ENCODE assay signal across 9 mouse cellular contexts in genomic region chr8:95254564-95255434, GRCm38 (mm10). TPM values are rescaled to one million over a fixed set of nuclear protein-coding genes. Genes with fewer than 3 reads are reported as not detected.
A peak's percentile ranks its signal among the peaks of the same experiment; 100 is the strongest.
DNase-seq lines count a peak whose midpoint lies in the region; ATAC-seq and TF ChIP-seq lines count a peak whose summit lies in the region.
"Had no signal": no experiment of that assay in that cellular context is flagged by ENCODE, and none has a peak within 500 bp of the region (broad histone marks: within the 10 kb centered on the region; RNA-seq: fewer than 3 reads in every experiment).

No protein-coding gene starts in this region.

- no peaks in the 10 kb centered on the region for H3K4me1 ChIP-seq in brown adipose tissue, adult 24 weeks (ENCODE audit: control insufficient read depth, insufficient read depth, insufficient read length, low read length)
- H3K4me1 ChIP-seq in heart, embryonic 14.5 days (ENCODE audit: control insufficient read depth in 2 of 2, insufficient read depth in 2 of 2, low read length in 2 of 2), result 0 out of 4 replicates have a peak, but pooled peaks cover 0 to 2% of the 10 kb centered on the region in 2 experiments
- peaks cover 3% of the 10 kb centered on the region; the same call in 1 of the 2 replicates for H3K4me1 ChIP-seq in liver, embryonic 13.5 days (replicated peaks)
- H3K4me1 ChIP-seq in neural tube, embryonic 11.5 days (ENCODE audit: control insufficient read depth, insufficient read depth, low read length), result no peaks in the 10 kb centered on the region
- no peaks in the 10 kb centered on the region for H3K4me1 ChIP-seq in stomach, postnatal 0 days (replicated peaks; ENCODE audit: control insufficient read depth, insufficient read depth)

- peak; percentile 97 for TF ChIP-seq CTCF in stomach, postnatal 0 days (IDR thresholded peaks at IDR 0.05; ENCODE audit: low read depth)

- no peaks in the 10 kb centered on the region for H3K27me3 ChIP-seq in heart, embryonic 14.5 days (ENCODE audit: control insufficient read depth, insufficient read depth, low read length)
- H3K27me3 ChIP-seq in liver, embryonic 13.5 days, result no peaks in the 10 kb centered on the region
- no peaks in the 10 kb centered on the region for H3K27me3 ChIP-seq in neural tube, embryonic 11.5 days (ENCODE audit: control insufficient read depth, insufficient read depth, low read length)
- H3K27me3 ChIP-seq in stomach, postnatal 0 days (ENCODE audit: control insufficient read depth, insufficient read depth, low read length), result no peaks in the 10 kb centered on the region

- H3K9me3 ChIP-seq in heart, embryonic 14.5 days (ENCODE audit: control insufficient read depth, low read length), result no peaks in the 10 kb centered on the region
- no peaks in the 10 kb centered on the region for H3K9me3 ChIP-seq in liver, embryonic 13.5 days (replicated peaks)
- no peaks in the 10 kb centered on the region for H3K9me3 ChIP-seq in neural tube, embryonic 11.5 days (ENCODE audit: control insufficient read depth, low read length)
- H3K9me3 ChIP-seq in stomach, postnatal 0 days (ENCODE audit: control insufficient read depth, low read length), result no peaks in the 10 kb centered on the region

- peak overlapping the region; percentile 60 for H3K4me3 ChIP-seq in brown adipose tissue, adult 24 weeks (ENCODE audit: insufficient read depth, low read depth, low read length)
- H3K4me3 ChIP-seq in heart, embryonic 14.5 days (ENCODE audit: control insufficient read depth in 1 of 2, insufficient read depth in 1 of 2, low read depth in 1 of 2, low read length in 2 of 2), result peak overlapping the region; percentile 34 to 44
- peak overlapping the region; percentile 25 for H3K4me3 ChIP-seq in liver, embryonic 13.5 days (replicated peaks)
- no peak overlapping the region for H3K4me3 ChIP-seq in neural tube, embryonic 11.5 days (ENCODE audit: low read depth, low read length)
- peak overlapping the region; percentile 20; the same call in 1 of the 2 replicates for H3K4me3 ChIP-seq in stomach, postnatal 0 days (ENCODE audit: low read depth, low read length)

- DNase-seq in CD4-positive, CD25-positive, alpha-beta regulatory T cell, adult 2 months (ENCODE audit: low read depth, low spot score), result peak; percentile 96
- peak; percentile 82 for DNase-seq in fibroblast of lung, adult 2 months (ENCODE audit: low read depth)
- DNase-seq in kidney, postnatal 14 days, result peak; percentile 98
- peak; percentile 81 for DNase-seq in liver, embryonic 13.5 days
- peak; percentile 93 for DNase-seq in neural tube, embryonic 11.5 days (ENCODE audit: low spot score)
- DNase-seq in stomach, postnatal 0 days (ENCODE audit: low spot score), result peak; percentile 96

- H3K36me3 ChIP-seq in heart, embryonic 14.5 days (ENCODE audit: control insufficient read depth, insufficient read depth, low read length), result no peaks in the 10 kb centered on the region
- no peaks in the 10 kb centered on the region for H3K36me3 ChIP-seq in liver, embryonic 13.5 days
- no peaks in the 10 kb centered on the region for H3K36me3 ChIP-seq in neural tube, embryonic 11.5 days (ENCODE audit: control insufficient read depth, insufficient read depth, low read length)
- no peaks in the 10 kb centered on the region for H3K36me3 ChIP-seq in stomach, postnatal 0 days (ENCODE audit: control insufficient read depth, insufficient read depth, low read length)

- peak; percentile 80 for ATAC-seq in heart, embryonic 14.5 days (ENCODE audit: insufficient number of reproducible peaks, insufficient read depth, low FRiP score, low read depth)
- ATAC-seq in liver, embryonic 13.5 days (ENCODE audit: low read depth), result peak; percentile 82
- ATAC-seq in neural tube, embryonic 11.5 days (ENCODE audit: insufficient read depth, low FRiP score, low TSS enrichment), result peak; percentile 90
- peak; percentile 94 for ATAC-seq in stomach, postnatal 0 days (ENCODE audit: low FRiP score, low TSS enrichment)

- TF ChIP-seq EP300 in stomach, postnatal 0 days (optimal IDR thresholded peaks at IDR 0.05), result no peak

- 20% methylated on average over 16 of the region's 16 CpGs for WGBS in heart, embryonic 14.5 days
- 20% methylated on average over 16 of the region's 16 CpGs for WGBS in liver, embryonic 13.5 days (ENCODE audit: insufficient replicate concordance)
- 24% methylated on average over 16 of the region's 16 CpGs for WGBS in neural tube, embryonic 11.5 days
- WGBS in stomach, postnatal 0 days, result 20% methylated on average over 16 of the region's 16 CpGs

- H3K4me2 ChIP-seq in heart, embryonic 14.5 days (ENCODE audit: low read length), result peak overlapping the region; percentile 72
- peak overlapping the region; percentile 56 for H3K4me2 ChIP-seq in liver, embryonic 13.5 days
- H3K4me2 ChIP-seq in neural tube, embryonic 11.5 days (ENCODE audit: low read depth), result peak overlapping the region; percentile 25
- H3K4me2 ChIP-seq in stomach, postnatal 0 days (replicated peaks; ENCODE audit: low read depth), result peak overlapping the region; percentile 56

- peak overlapping the region; percentile 52 for H3K9ac ChIP-seq in heart, embryonic 14.5 days (ENCODE audit: low read length)
- 0 out of 2 replicates have a peak overlapping the region, but pooled peaks have one; percentile 17 for H3K9ac ChIP-seq in liver, embryonic 13.5 days
- no peak overlapping the region for H3K9ac ChIP-seq in neural tube, embryonic 11.5 days (ENCODE audit: low read length)
- peak overlapping the region; percentile 28; the same call in 1 of the 2 replicates for H3K9ac ChIP-seq in stomach, postnatal 0 days (ENCODE audit: low read length)

- H3K27ac ChIP-seq in brown adipose tissue, adult 24 weeks (replicated peaks; ENCODE audit: low read depth, low read length), result no peak overlapping the region
- 0 out of 4 replicates have a peak overlapping the region, but pooled peaks of 1 of the 2 experiments have one; percentile 12 for H3K27ac ChIP-seq in heart, embryonic 14.5 days (replicated peaks in 1 of 2; ENCODE audit: control insufficient read depth in 1 of 2, insufficient read depth in 1 of 2, low read depth in 2 of 2, low read length in 2 of 2)
- no peak overlapping the region for H3K27ac ChIP-seq in liver, embryonic 13.5 days
- no peak overlapping the region for H3K27ac ChIP-seq in neural tube, embryonic 11.5 days (ENCODE audit: low read depth, low read length)
- H3K27ac ChIP-seq in stomach, postnatal 0 days (replicated peaks), result peak overlapping the region; percentile 75; the same call in 1 of the 2 replicates
- H3K27ac ChIP-seq: macrophage had no signal

RNA-seq across cellular contexts. Expression of gene Cngb1, which starts 51.6 kb away (rescaled TPM):
- polyA plus RNA-seq in brown adipose tissue, adult 24 weeks (2012; ENCODE audit: insufficient read depth, insufficient read length, missing spikeins), result 1.7 TPM in 1 of 2 replicates, not detected in the other
- polyA plus RNA-seq in heart, embryonic 14.5 days (2014; fragmentation: Nextera tagmentation; extraction: Ambion mirVana), result 0.71 and 1.00 TPM in 2 replicates
- not detected in 2 replicates for polyA plus RNA-seq in liver, embryonic 13.5 days (2015; fragmentation: Nextera tagmentation; extraction: Ambion mirVana)
- 0.50 and 0.51 TPM in 2 replicates for polyA plus RNA-seq in neural tube, embryonic 11.5 days (2014; fragmentation: Nextera tagmentation; extraction: Ambion mirVana)
- 0.69 and 1.1 TPM in 2 replicates for polyA plus RNA-seq in stomach, postnatal 0 days (2015; fragmentation: Nextera tagmentation; extraction: Ambion mirVana)

RNA-seq across cellular contexts. Expression of gene Kifc3, which starts 52.2 kb away (rescaled TPM):
- polyA plus RNA-seq in brown adipose tissue, adult 24 weeks (2012; ENCODE audit: insufficient read depth, insufficient read length, missing spikeins), result 24.4 and 29.3 TPM in 2 replicates
- polyA plus RNA-seq in heart, embryonic 14.5 days (2014; fragmentation: Nextera tagmentation; extraction: Ambion mirVana), result 8.7 and 9.3 TPM in 2 replicates
- 3.2 and 4.1 TPM in 2 replicates for polyA plus RNA-seq in liver, embryonic 13.5 days (2015; fragmentation: Nextera tagmentation; extraction: Ambion mirVana)
- 6.3 and 7.4 TPM in 2 replicates for polyA plus RNA-seq in neural tube, embryonic 11.5 days (2014; fragmentation: Nextera tagmentation; extraction: Ambion mirVana)
- 14.1 and 14.2 TPM in 2 replicates for polyA plus RNA-seq in stomach, postnatal 0 days (2015; fragmentation: Nextera tagmentation; extraction: Ambion mirVana)

RNA-seq across cellular contexts. Expression of gene Tepp, which starts 55.6 kb away (rescaled TPM):
- polyA plus RNA-seq in brown adipose tissue, adult 24 weeks (2012; ENCODE audit: insufficient read depth, insufficient read length, missing spikeins), result not detected in 2 replicates
- 0.40 TPM in 1 of 2 replicates, not detected in the other for polyA plus RNA-seq in heart, embryonic 14.5 days (2014; fragmentation: Nextera tagmentation; extraction: Ambion mirVana)
- polyA plus RNA-seq in liver, embryonic 13.5 days (2015; fragmentation: Nextera tagmentation; extraction: Ambion mirVana), result not detected in 2 replicates
- not detected in 2 replicates for polyA plus RNA-seq in neural tube, embryonic 11.5 days (2014; fragmentation: Nextera tagmentation; extraction: Ambion mirVana)
- polyA plus RNA-seq in stomach, postnatal 0 days (2015; fragmentation: Nextera tagmentation; extraction: Ambion mirVana), result 0.19 TPM in 1 of 2 replicates, not detected in the other
- polyA plus RNA-seq: macrophage had no signal
